Mouse (Mus musculus): Measurements from ENCODE around the gene Tmcc3. TPM values are rescaled to one million over a fixed set of nuclear protein-coding genes. Genes with fewer than 3 reads are reported as not detected.
A peak's percentile ranks its signal among the peaks of the same experiment; 100 is the strongest.

Tmcc3 gene
- total and polyA plus RNA-seq, 3 experiments = 15.3 to 35.1 (median 29.8) TPM

DNA sequence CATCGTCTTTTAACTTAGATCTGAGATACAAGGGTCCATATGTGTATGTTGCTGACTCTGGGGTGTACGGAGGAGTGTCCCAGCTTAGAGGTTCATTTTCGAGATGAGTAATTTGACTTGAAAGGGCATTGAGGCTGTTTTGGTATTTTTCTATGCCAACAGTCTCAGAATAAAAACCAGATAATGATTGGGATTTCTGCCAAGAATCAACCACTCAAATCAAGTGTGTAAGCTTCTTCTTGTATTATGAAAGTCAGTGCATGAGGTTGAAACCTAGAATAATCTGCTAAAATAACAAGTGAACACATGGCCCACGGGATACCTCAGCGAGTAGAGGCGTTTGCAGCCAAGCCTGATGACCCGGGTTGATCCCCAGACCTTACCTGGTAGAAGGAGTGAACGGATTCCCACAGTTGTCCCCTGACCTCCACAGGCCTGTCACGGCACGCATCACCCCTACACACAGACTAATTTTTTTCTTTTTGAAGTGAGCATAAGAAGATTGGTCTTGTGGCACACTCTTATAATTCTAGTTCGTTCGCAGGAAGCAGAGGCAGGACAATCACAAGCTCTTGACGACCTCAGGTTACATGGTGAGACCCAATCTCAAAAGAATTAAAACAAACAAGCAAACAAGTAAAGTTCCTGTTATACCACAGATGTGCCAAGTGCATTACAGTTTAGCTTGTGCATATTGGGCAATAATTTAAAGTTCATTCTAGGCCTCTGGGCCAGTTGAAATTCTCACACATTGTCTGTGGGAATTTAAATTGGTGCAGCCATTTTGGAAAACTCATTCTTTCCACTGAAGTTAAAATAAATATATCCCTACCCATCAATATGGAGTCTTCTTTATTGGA is 165.8 kb downstream of the Tmcc3 start:
- 75% methylated on average over 13 of the region's 13 CpGs for WGBS
- H3K9ac ChIP-seq (ENCODE audit: low read depth, low read length) = no peak overlapping the region
- H3K4me3 ChIP-seq = no peak overlapping the region
- no peak for DNase-seq
- no peaks in the 10 kb centered on the region for H3K79me2 ChIP-seq (replicated peaks; ENCODE audit: control insufficient read depth, insufficient read depth, low read length)
- H3K4me1 ChIP-seq (ENCODE audit: control insufficient read depth, insufficient read depth, low read length) = peaks cover 5% of the 10 kb centered on the region
- intact Hi-C loops (cut with DNase I) = no loop called here
- peaks cover 7% of the 10 kb centered on the region; the same call in 1 of the 2 replicates for H3K36me3 ChIP-seq (ENCODE audit: control insufficient read depth, insufficient read depth, low read length)
- no peak for TF ChIP-seq EP300 (IDR thresholded peaks at IDR 0.05; ENCODE audit: insufficient read depth, low read depth, low read length)
- no peak for TF ChIP-seq CTCF (IDR thresholded peaks at IDR 0.05)
- TF ChIP-seq POLR2A (IDR thresholded peaks at IDR 0.05; ENCODE audit: insufficient read depth, low read depth, low read length) = no peak
- no peak overlapping the region for H3K27ac ChIP-seq
- no peaks in the 10 kb centered on the region for H3K27me3 ChIP-seq (ENCODE audit: control insufficient read depth, insufficient read depth, low read length)

DNA sequence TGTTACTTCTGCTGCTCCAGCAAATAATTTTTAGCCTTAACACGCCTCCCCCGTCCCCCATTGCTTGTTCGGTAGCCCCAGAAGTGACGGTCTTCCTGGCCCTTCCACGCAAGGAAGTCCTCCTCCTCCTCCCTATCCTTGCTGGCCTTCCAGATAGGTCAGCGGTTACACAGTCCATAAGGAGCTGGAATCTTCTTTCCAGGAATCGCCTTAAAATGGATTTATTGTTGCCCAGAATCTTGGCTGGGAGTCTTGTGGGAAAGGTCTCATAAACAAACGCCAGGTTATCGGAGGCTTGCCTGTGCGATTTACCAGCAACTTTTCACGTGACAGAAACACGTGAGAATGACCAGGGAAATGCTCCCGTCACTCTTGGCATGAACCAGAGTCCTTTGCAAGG is 167.9 kb downstream of the Tmcc3 start:
- intact Hi-C loops (cut with DNase I) = loop anchor here (1.0 to 5.0 kb wide), 6 partner anchors 17 to 95 kb away; no protein-coding TSS in a partner anchor
- Histone ChIP-seq H3K4me1 (ENCODE audit: control insufficient read depth, insufficient read depth, low read length) (peaks cover 13% of the 10 kb centered on the region), H3K27me3 (ENCODE audit: control insufficient read depth, insufficient read depth, low read length) (no peaks in the 10 kb centered on the region), H3K79me2 (replicated peaks; ENCODE audit: control insufficient read depth, insufficient read depth, low read length) (no peaks in the 10 kb centered on the region), H3K27ac (peak overlapping the region; percentile 93), H3K4me3 (peak overlapping the region; percentile 51), H3K36me3 (ENCODE audit: control insufficient read depth, insufficient read depth, low read length) (peaks cover 7% of the 10 kb centered on the region; the same call in 1 of the 2 replicates), H3K9ac (ENCODE audit: low read depth, low read length) (peak overlapping the region; percentile 39; the same call in 1 of the 2 replicates)
- DNase-seq = peak; percentile 65 to 78
- 40% methylated on average over 13 of the region's 13 CpGs for WGBS
- peak; percentile 99 for TF ChIP-seq EP300 (IDR thresholded peaks at IDR 0.05; ENCODE audit: insufficient read depth, low read depth, low read length)
- peak; percentile 29; the same call in 1 of the 2 replicates for TF ChIP-seq POLR2A (IDR thresholded peaks at IDR 0.05; ENCODE audit: insufficient read depth, low read depth, low read length)
- no peak for TF ChIP-seq CTCF (IDR thresholded peaks at IDR 0.05)

DNA sequence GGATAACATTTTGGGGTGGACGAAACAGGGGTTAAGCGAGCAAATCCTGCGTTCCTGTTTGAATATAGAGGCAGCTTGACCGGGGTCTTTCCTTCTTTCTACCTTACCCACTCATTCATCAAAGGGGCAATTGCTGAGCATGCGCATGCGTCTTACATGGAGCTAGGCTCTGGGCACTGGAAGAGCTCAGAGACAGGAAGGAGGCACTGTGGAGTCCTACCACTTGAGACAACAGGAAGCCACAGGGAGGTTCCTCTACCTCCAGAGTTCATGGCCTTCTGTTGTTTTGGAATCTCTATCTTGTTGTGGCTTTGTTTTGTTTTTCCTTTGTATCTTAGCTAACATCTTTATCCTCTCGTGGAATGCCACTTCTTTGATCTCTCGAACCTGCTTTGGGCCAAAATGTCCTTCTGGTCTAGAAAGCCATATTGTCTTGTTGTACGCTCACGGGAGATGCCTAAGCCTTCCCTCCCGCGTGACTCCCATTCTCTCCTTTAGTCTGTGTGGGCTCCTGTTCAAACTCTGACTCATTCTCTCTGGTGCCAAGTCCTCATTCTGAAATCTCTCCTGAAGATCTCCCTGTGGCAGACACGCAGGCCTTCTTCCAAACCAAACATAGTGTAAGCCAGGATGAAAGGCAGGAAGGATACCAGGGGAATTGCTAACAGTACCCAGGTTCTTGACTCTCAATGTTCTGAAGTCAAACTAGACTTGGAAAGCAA is 168.8 kb downstream of the Tmcc3 start:
- TF ChIP-seq POLR2A (IDR thresholded peaks at IDR 0.05; ENCODE audit: insufficient read depth, low read depth, low read length) (no peak; the same call in 1 of the 2 replicates), CTCF (IDR thresholded peaks at IDR 0.05) (peak; percentile 21; the same call in 1 of the 2 replicates), EP300 (IDR thresholded peaks at IDR 0.05; ENCODE audit: insufficient read depth, low read depth, low read length) (peak; percentile 80; the same call in 1 of the 2 replicates)
- Histone ChIP-seq H3K79me2 (replicated peaks; ENCODE audit: control insufficient read depth, insufficient read depth, low read length) (no peaks in the 10 kb centered on the region), H3K36me3 (ENCODE audit: control insufficient read depth, insufficient read depth, low read length) (peaks cover 13% of the 10 kb centered on the region), H3K4me1 (ENCODE audit: control insufficient read depth, insufficient read depth, low read length) (peaks cover 13% of the 10 kb centered on the region), H3K9ac (ENCODE audit: low read depth, low read length) (peak overlapping the region; percentile 43), H3K4me3 (peak overlapping the region; percentile 51), H3K27ac (peak overlapping the region; percentile 93), H3K27me3 (ENCODE audit: control insufficient read depth, insufficient read depth, low read length) (no peaks in the 10 kb centered on the region)
- peak; percentile 65 to 79 for DNase-seq
- WGBS = 37% methylated on average over 13 of the region's 13 CpGs
- intact Hi-C loops (cut with DNase I) = loop anchor here (1.0 to 5.0 kb wide), 5 partner anchors 18 to 94 kb away; no protein-coding TSS in a partner anchor

DNA sequence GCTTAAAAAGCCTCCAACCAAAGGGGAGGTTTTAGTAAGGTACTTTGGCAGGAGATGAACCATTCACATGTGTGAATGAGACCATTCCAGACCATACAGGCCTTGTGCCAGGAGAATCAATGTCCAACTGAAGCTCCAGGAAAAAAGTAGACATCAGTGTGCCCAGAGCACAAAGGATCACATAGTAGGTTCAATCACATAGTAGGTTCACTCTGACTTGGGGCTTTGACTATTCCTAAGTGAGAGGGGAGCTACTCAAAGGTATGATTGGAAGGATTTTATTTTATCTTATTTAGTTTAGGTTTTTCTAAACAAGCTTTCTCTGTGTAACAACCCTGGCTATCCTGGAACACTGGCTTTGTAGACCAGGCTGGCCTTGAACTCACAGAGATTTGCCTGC is 169.9 kb downstream of the Tmcc3 start:
- Histone ChIP-seq H3K27me3 (ENCODE audit: control insufficient read depth, insufficient read depth, low read length) (no peaks in the 10 kb centered on the region), H3K79me2 (replicated peaks; ENCODE audit: control insufficient read depth, insufficient read depth, low read length) (no peaks in the 10 kb centered on the region), H3K9ac (ENCODE audit: low read depth, low read length) (no peak overlapping the region), H3K4me3 (no peak overlapping the region), H3K27ac (peak overlapping the region; percentile 93), H3K36me3 (ENCODE audit: control insufficient read depth, insufficient read depth, low read length) (peaks cover 20% of the 10 kb centered on the region), H3K4me1 (ENCODE audit: control insufficient read depth, insufficient read depth, low read length) (peaks cover 19% of the 10 kb centered on the region)
- DNase-seq = no peak
- TF ChIP-seq POLR2A (IDR thresholded peaks at IDR 0.05; ENCODE audit: insufficient read depth, low read depth, low read length) (no peak), EP300 (IDR thresholded peaks at IDR 0.05; ENCODE audit: insufficient read depth, low read depth, low read length) (no peak), CTCF (IDR thresholded peaks at IDR 0.05) (no peak)
- intact Hi-C loops (cut with DNase I) = loop anchor here (2.0 to 5.0 kb wide), 5 partner anchors 15 to 93 kb away; no protein-coding TSS in a partner anchor

DNA sequence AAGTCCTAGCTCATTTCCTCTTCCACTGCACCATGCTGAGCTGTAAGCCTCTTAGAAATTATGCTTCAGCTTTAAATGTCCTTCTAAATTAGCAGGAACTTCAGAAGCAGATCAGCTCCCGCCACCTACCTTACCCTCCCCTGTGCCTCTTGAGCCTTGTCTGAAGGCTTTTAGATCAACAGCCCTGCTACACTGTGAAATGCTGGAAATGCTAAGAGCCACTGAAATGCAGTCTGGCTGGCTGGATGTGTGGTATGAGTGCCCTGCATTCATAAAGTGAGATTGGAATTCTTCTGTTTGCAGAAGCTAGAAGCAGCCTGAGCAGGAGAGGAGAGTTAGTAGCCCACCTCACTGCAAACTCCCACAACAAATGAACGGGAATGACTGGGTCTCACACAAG is 174.4 kb downstream of the Tmcc3 start:
- intact Hi-C loops (cut with DNase I) = no loop called here
- Histone ChIP-seq H3K4me1 (ENCODE audit: control insufficient read depth, insufficient read depth, low read length) (peaks cover 15% of the 10 kb centered on the region), H3K36me3 (ENCODE audit: control insufficient read depth, insufficient read depth, low read length) (peaks cover 25% of the 10 kb centered on the region), H3K4me3 (no peak overlapping the region), H3K79me2 (replicated peaks; ENCODE audit: control insufficient read depth, insufficient read depth, low read length) (no peaks in the 10 kb centered on the region), H3K27ac (peak overlapping the region; percentile 8; the same call in 1 of the 2 replicates), H3K27me3 (ENCODE audit: control insufficient read depth, insufficient read depth, low read length) (no peaks in the 10 kb centered on the region), H3K9ac (ENCODE audit: low read depth, low read length) (no peak overlapping the region)
- DNase-seq = no peak
- 85% methylated on average over 2 of the region's 2 CpGs for WGBS
- TF ChIP-seq POLR2A (IDR thresholded peaks at IDR 0.05; ENCODE audit: insufficient read depth, low read depth, low read length) (no peak), EP300 (IDR thresholded peaks at IDR 0.05; ENCODE audit: insufficient read depth, low read depth, low read length) (no peak), CTCF (IDR thresholded peaks at IDR 0.05) (no peak)
